Mouse (Mus musculus): ENCODE results near the gene Gm21767.
"Not testable (repeated sequence)": the region's sequence is repeated elsewhere in the genome, so short reads cannot be mapped to it uniquely, and the experiment has no call there.

Gene Gm21767

GRCm38 (mm10) chrY:13941438-13941837 is at the start of gene Gm21767:
Gm21767 (plus strand) TSS chrY:13941738.
- not testable (repeated sequence) for DNase-seq

Data from lung, postnatal 36 days (tissue).